Mouse (Mus musculus): ENCODE data around the gene Ms4a12.
"Not testable (repeated sequence)": the region's sequence is repeated elsewhere in the genome, so short reads cannot be mapped to it uniquely, and the experiment has no call there.

The Ms4a12 gene

GRCm38 (mm10) chr19:11232348-11232747 is at the start of gene Ms4a12:
Gene Ms4a12, minus strand, starts transcription at chr19:11232448.
- no peak for DNase-seq (ENCODE audit: low spot score)

GRCm38 (mm10) chr19:11280223-11280622 is 48.0 kb upstream of the Ms4a12 start:
- no peak for DNase-seq (ENCODE audit: low spot score)

- DNase-seq (ENCODE audit: low spot score): no peak
Observed at GRCm38 (mm10) chr19:11276431-11276830, 44.2 kb upstream of the Ms4a12 start.

- DNase-seq (ENCODE audit: low spot score): no peak
Observed at GRCm38 (mm10) chr19:11266956-11267355, 34.7 kb upstream of the Ms4a12 start.

- no peak for DNase-seq (ENCODE audit: low spot score)
Observed at GRCm38 (mm10) chr19:11266052-11266845, 34.0 kb upstream of the Ms4a12 start, which contains the start of gene Ms4a1. Gene Ms4a1, minus strand, starts transcription at chr19:11266241.

- DNase-seq (ENCODE audit: low spot score): no peak
Observed at GRCm38 (mm10) chr19:11264602-11265185, 32.4 kb upstream of the Ms4a12 start.

- DNase-seq (ENCODE audit: low spot score): no peak
Observed at GRCm38 (mm10) chr19:11263549-11263948, 31.3 kb upstream of the Ms4a12 start.

GRCm38 (mm10) chr19:11262932-11263331 is 30.7 kb upstream of the Ms4a12 start:
- DNase-seq (ENCODE audit: low spot score): not testable (repeated sequence)

- DNase-seq (ENCODE audit: low spot score): no peak
Observed at GRCm38 (mm10) chr19:11261522-11261921, 29.3 kb upstream of the Ms4a12 start.

GRCm38 (mm10) chr19:11244230-11244629 is 12.0 kb upstream of the Ms4a12 start:
- DNase-seq (ENCODE audit: low spot score): peak; percentile 2

- no peak for DNase-seq (ENCODE audit: low spot score)
Observed at GRCm38 (mm10) chr19:11242560-11242959, 10.3 kb upstream of the Ms4a12 start.

- DNase-seq (ENCODE audit: low spot score): no peak
Observed at GRCm38 (mm10) chr19:11235820-11236219, 3.6 kb upstream of the Ms4a12 start.

- no peak for DNase-seq (ENCODE audit: low spot score)
Observed at GRCm38 (mm10) chr19:11234921-11235735, 2.9 kb upstream of the Ms4a12 start.

GRCm38 (mm10) chr19:11234244-11234643 is 2.0 kb upstream of the Ms4a12 start:
- DNase-seq (ENCODE audit: low spot score): no peak

GRCm38 (mm10) chr19:11196546-11196945 is 35.7 kb downstream of the Ms4a12 start, which contains the start of gene Ms4a13:
Gene Ms4a13, minus strand, starts transcription at chr19:11196737.
- DNase-seq (ENCODE audit: low spot score): no peak

GRCm38 (mm10) chr19:11192552-11192951 is 39.7 kb downstream of the Ms4a12 start:
- no peak for DNase-seq (ENCODE audit: low spot score)

GRCm38 (mm10) chr19:11184121-11184520 is 48.1 kb downstream of the Ms4a12 start:
- DNase-seq (ENCODE audit: low spot score): peak; percentile 27

- DNase-seq (ENCODE audit: low spot score): no peak
Observed at GRCm38 (mm10) chr19:11177464-11177863, 54.8 kb downstream of the Ms4a12 start.

- DNase-seq (ENCODE audit: low spot score): no peak
Observed at GRCm38 (mm10) chr19:11165172-11165571, 67.1 kb downstream of the Ms4a12 start, which contains the start of gene 1700025F22Rik. Gene 1700025F22Rik, minus strand, starts transcription at chr19:11165320.

Measured in layer of hippocampus, adult 9-10 months (tissue).